Mouse (Mus musculus) ES-E14 (cell line): ENCODE measurements around the gene Astl.

ENCODE experiments used
- CHD2 ChIP-seq: IDR thresholded peaks from 2 replicates; pipeline ENCODE4 v1.6.1; 2014; ENCODE audit warnings: mild to moderate bottlenecking, low read depth, low read length, inconsistent platforms
- MAFK ChIP-seq: IDR thresholded peaks from 2 replicates; pipeline ENCODE4 v1.6.1; 2014; ENCODE audit warnings: mild to moderate bottlenecking, low read depth, low read length, inconsistent platforms; ENCODE audit not compliant: insufficient read depth

DNA sequence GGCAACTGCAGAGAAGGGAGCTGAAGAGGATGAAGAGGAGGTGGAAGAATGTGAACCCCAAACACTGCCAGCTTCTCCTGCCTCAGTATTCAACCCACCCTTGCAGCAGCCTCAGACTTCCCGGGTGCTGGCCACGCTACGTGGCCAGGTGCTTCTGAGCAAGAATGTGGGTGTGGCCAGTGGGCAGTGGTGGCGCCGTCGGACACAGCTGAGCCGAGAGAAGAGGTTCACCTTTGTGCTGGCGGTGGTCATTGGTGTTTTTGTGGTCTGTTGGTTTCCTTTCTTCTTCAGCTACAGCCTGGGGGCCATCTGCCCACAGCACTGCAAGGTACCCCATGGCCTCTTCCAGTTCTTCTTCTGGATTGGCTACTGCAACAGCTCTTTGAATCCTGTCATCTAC, 26.0 kb downstream of the Astl start:
- TF ChIP-seq CHD2 = no peak
- no peak for TF ChIP-seq MAFK
